Mouse (Mus musculus): ENCODE measurements at regions not wholly inside any gene's neighbourhood (a gene's known extent, or its start where the extent isn't known, plus 50 kb on each side); places are given as distances from the start of the nearest gene placed in this dataset.

- TF ChIP-seq CTCF (IDR thresholded peaks at IDR 0.05; ENCODE audit: low read depth) (no peak), EP300 (optimal IDR thresholded peaks at IDR 0.05) (no peak)
Observed at GRCm38 (mm10) chr2:179291046-179291563, 151.1 kb upstream of the Cdh4 start.
